Mouse (Mus musculus): ENCODE data around the gene Wdr74. TPM values are rescaled to one million over a fixed set of nuclear protein-coding genes. Genes with fewer than 3 reads are reported as not detected.
"Not testable (repeated sequence)": the region's sequence is repeated elsewhere in the genome, so short reads cannot be mapped to it uniquely, and the experiment has no call there.

Gene Wdr74
- polyA plus RNA-seq, 1 experiment from 2014 or later = 108 TPM

DNA sequence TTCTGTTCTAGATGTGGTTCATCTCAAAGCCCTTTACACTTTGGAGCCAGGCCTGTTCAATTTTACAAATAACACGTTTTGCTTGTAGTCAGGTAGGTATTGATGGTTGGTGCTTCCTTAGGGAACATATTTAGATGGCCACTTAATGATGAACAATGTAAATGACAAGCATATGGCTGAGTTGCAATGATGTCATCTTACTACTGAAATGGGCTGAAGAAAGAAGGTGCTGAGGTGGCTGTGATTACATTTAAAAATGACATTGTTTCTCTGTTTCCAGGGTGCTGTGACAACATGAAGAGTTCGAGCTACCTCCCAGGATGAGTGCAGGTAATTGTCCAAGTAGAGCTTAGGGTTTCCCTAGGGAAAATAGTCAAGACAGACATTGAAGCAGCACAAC lies 11.2 kb upstream of the Wdr74 start:
- Histone ChIP-seq H3K9me3 (ENCODE audit: low read length) (no peaks in the 10 kb centered on the region), H3K4me3 (ENCODE audit: low read length) (peak overlapping the region; percentile 97), H3K4me1 (ENCODE audit: insufficient read depth, low read length) (peaks cover 28% of the 10 kb centered on the region), H3K27ac (ENCODE audit: low read length) (peak overlapping the region; percentile 93), H3K27me3 (ENCODE audit: insufficient read depth, low read length) (no peaks in the 10 kb centered on the region), H3K4me2 (replicated peaks; ENCODE audit: low read depth, low read length) (peak overlapping the region; percentile 89), H3K9ac (replicated peaks; ENCODE audit: low read length) (peak overlapping the region; percentile 98), H3K36me3 (ENCODE audit: insufficient read depth, low read length) (peaks cover 28% of the 10 kb centered on the region)
- WGBS = 0% methylated on average over 2 of the region's 2 CpGs
- no peak for ATAC-seq (ENCODE audit: low FRiP score, low TSS enrichment)

DNA sequence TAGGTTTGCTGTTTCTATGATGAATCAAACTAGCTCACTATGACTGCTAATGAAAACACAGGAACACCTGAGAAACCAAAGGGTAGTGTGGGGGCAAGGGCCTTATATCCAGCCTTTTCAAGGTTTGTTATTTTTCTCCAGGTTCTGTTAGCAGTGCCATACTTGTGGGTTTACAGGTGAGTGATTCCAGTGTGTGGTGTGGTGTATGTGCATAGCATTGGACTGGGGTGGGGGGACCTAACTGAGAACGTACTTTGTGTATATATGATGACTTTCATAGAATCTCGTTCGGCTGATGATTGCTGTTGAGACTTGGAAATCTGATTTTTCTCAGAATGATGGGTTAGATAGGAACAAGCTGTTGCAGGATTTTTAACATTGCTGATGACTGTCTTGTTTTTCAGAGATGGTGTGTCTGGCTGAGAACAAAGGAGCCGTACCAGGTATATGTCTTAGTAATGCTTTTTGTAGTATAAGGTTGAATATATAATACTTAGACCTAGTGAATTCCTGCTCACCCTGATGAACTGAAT lies 10.5 kb upstream of the Wdr74 start:
- Histone ChIP-seq H3K27me3 (ENCODE audit: insufficient read depth, low read length) (no peaks in the 10 kb centered on the region), H3K4me3 (ENCODE audit: low read length) (peak overlapping the region; percentile 97), H3K36me3 (ENCODE audit: insufficient read depth, low read length) (peaks cover 28% of the 10 kb centered on the region), H3K9ac (replicated peaks; ENCODE audit: low read length) (peak overlapping the region; percentile 98), H3K4me2 (replicated peaks; ENCODE audit: low read depth, low read length) (peak overlapping the region; percentile 89), H3K4me1 (ENCODE audit: insufficient read depth, low read length) (peaks cover 28% of the 10 kb centered on the region), H3K9me3 (ENCODE audit: low read length) (no peaks in the 10 kb centered on the region), H3K27ac (ENCODE audit: low read length) (peak overlapping the region; percentile 93; the same call in 1 of the 2 replicates)
- no peak for ATAC-seq (ENCODE audit: low FRiP score, low TSS enrichment)
- 40% methylated on average over 4 of the region's 4 CpGs for WGBS

DNA sequence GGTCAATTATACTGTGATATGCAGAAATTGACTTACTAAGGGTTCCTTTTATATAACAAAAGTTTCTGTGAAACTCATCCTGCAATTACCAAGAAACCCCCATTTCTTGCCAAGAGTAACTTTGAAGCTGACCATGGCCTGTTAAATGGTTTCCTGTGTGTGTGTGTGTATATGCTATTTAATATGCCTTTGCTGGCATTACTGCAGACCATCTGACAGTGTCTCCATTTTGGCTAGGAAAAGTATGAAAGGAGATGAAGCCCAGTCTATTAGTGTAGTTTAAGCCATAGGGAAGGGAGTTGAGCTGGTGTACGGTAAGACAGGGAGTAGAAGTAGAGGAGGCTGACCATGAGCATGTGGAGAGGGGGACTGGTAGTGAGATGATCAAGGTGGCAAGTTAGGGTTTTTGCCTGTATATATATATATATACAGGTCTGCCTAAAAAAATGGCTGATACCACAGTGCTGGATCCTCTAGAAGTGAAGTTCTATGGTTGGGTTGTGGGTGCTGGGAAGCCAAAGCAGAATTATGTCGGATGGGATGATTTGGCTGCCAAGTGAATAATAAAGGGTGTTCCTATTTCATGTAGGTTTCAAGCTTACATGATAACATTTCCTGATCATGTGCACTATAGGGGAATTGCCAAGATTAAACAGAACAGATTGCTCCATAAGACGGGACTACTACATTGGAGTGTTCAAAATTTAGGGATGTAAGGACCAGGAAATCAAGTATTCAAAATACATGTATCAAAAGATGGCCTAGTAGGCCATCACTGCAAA lies 8.8 kb upstream of the Wdr74 start:
- H3K4me2 ChIP-seq (replicated peaks; ENCODE audit: low read depth, low read length) = no peak overlapping the region
- WGBS = 19% methylated on average over 3 of the region's 3 CpGs
- peaks cover 24% of the 10 kb centered on the region for H3K4me1 ChIP-seq (ENCODE audit: insufficient read depth, low read length)

DNA sequence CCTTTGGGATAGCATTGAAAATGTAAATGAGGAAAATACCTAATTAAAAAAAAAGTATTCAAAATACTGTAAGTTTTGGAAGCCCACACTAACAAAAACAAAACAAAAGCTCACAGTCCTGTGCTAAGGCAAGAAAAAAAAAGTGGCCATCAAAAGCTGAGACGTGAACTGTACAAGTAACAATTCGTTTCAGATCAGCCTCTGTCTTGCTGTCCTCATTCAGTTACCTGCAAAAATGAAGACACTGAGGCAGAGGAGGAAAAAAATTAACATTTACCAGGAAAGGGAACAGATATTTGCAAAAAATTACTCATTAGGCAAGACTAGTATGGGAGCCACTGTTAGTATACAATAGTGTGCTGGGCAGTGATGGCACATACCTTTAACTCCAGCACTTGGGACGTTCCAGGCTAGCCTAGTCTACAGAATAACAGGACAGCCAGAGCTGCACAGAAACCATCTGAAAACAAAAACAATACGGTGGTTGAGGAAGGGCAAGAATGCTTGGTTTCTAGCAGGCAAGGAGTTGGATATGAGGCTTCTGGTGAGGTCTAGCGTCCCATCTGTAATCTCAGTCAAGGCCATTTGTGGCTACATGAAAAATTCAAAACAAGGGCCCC lies 8.0 kb upstream of the Wdr74 start:
- WGBS = 22% methylated on average over 5 of the region's 5 CpGs
- H3K9me3 ChIP-seq (ENCODE audit: low read length) = no peaks in the 10 kb centered on the region
- no peak for ATAC-seq (ENCODE audit: low FRiP score, low TSS enrichment)
- peaks cover 17% of the 10 kb centered on the region for H3K4me1 ChIP-seq (ENCODE audit: insufficient read depth, low read length)
- H3K27me3 ChIP-seq (ENCODE audit: insufficient read depth, low read length) = no peaks in the 10 kb centered on the region
- H3K36me3 ChIP-seq (ENCODE audit: insufficient read depth, low read length) = peaks cover 28% of the 10 kb centered on the region
- no peak overlapping the region for H3K4me2 ChIP-seq (replicated peaks; ENCODE audit: low read depth, low read length)
- no peak overlapping the region for H3K9ac ChIP-seq (replicated peaks; ENCODE audit: low read length)
- no peak overlapping the region for H3K4me3 ChIP-seq (ENCODE audit: low read length)
- no peak overlapping the region for H3K27ac ChIP-seq (ENCODE audit: low read length)

More for the DNA sequence above, 8.8 kb upstream of the Wdr74 start:
- Histone ChIP-seq H3K9ac (replicated peaks; ENCODE audit: low read length) (no peak overlapping the region), H3K9me3 (ENCODE audit: low read length) (no peaks in the 10 kb centered on the region), H3K27me3 (ENCODE audit: insufficient read depth, low read length) (no peaks in the 10 kb centered on the region), H3K27ac (ENCODE audit: low read length) (0 out of 2 replicates have a peak overlapping the region, but pooled peaks have one; percentile 7), H3K36me3 (ENCODE audit: insufficient read depth, low read length) (peaks cover 28% of the 10 kb centered on the region), H3K4me3 (ENCODE audit: low read length) (no peak overlapping the region)
- ATAC-seq (ENCODE audit: low FRiP score, low TSS enrichment) = no peak

DNA sequence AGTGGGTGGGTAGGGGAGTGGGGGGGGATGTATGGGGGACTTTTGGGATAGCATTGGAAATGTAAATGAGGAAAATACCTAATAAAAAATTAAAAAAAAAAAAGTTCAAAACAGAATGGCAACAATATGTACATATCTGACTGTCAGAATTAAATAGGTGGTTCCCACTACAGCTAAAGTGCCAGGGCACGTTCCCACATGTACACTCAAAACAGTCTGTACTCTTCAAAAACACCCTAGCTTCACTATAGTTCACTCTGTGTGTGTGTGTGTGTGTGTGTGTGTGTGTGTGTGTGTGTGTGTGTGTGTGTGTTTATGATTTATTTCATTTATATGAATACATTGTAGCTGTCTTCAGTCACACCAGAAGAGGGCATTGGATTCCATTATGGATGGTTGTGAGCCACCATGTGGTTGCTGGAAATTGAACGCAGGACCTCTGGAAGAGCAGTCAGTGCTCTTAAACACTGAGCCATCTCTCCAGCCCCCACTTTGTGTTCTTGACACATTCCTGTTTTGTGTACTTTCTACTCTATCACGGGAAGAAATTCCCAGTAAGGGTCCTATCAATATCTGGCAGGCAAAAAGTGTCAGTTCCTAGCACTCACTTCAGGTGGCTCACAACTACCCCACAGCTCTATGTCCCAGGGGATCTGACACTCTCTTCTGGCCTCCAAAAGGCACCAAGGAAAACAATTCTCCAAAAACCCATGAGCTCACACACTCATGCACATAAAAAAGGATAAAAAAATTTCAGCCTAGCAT lies 7.1 kb upstream of the Wdr74 start:
- H3K27me3 ChIP-seq (ENCODE audit: insufficient read depth, low read length); H3K4me2 ChIP-seq (replicated peaks; ENCODE audit: low read depth, low read length); H3K27ac ChIP-seq (ENCODE audit: low read length); H3K9me3 ChIP-seq (ENCODE audit: low read length); H3K4me3 ChIP-seq (ENCODE audit: low read length); H3K9ac ChIP-seq (replicated peaks; ENCODE audit: low read length); ATAC-seq (ENCODE audit: low FRiP score, low TSS enrichment): not testable (repeated sequence)
- Histone ChIP-seq H3K4me1 (ENCODE audit: insufficient read depth, low read length) (peaks cover 17% of the 10 kb centered on the region), H3K36me3 (ENCODE audit: insufficient read depth, low read length) (peaks cover 28% of the 10 kb centered on the region)
- 42% methylated on average over 3 of the region's 3 CpGs for WGBS

DNA sequence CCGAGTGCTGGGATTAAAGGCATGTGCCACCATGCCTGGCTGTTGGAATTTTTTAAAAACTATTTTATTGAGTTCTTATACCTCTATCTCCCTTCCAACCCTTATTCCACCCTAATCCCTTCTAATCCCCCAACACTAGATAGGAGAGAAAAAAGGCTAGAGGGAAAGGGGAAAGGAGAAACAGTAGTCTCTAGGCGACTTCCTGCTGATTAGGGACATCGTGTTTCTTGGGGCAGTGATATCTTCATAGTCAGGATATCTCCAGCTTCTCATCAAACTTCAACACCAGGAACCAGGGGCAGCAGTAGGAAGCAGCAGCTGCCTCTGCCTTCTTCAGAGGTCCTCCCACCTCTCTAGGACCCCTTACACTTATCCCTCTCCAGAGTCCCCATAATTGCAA lies 1.3 kb upstream of the Wdr74 start:
- 70% methylated on average over 3 of the region's 3 CpGs for WGBS
- Histone ChIP-seq H3K27ac (ENCODE audit: low read length) (no peak overlapping the region), H3K27me3 (ENCODE audit: insufficient read depth, low read length) (no peaks in the 10 kb centered on the region), H3K9me3 (ENCODE audit: low read length) (no peaks in the 10 kb centered on the region), H3K36me3 (ENCODE audit: insufficient read depth, low read length) (peaks cover 15% of the 10 kb centered on the region), H3K9ac (replicated peaks; ENCODE audit: low read length) (no peak overlapping the region), H3K4me1 (ENCODE audit: insufficient read depth, low read length) (peaks cover 13% of the 10 kb centered on the region), H3K4me2 (replicated peaks; ENCODE audit: low read depth, low read length) (no peak overlapping the region), H3K4me3 (ENCODE audit: low read length) (no peak overlapping the region)
- ATAC-seq (ENCODE audit: low FRiP score, low TSS enrichment) = no peak

DNA sequence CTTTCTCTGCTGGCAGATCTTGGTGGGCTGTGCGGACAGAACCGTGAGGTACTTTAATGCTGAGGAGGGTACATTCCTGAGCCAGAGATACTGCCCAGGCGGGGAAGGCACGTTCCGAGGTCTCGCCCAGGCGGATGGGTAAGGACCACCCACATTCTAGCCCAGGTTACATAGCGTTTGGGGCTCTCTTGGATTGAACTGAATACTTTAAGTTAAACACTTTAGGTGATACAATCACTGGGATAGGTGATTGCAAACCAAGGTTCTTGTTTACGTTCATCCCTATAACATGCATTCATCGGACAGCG lies 487 bp downstream of the Wdr74 start:
- WGBS = 3% methylated on average over 11 of the region's 11 CpGs
- Histone ChIP-seq H3K27me3 (ENCODE audit: insufficient read depth, low read length) (no peaks in the 10 kb centered on the region), H3K36me3 (ENCODE audit: insufficient read depth, low read length) (peaks cover 16% of the 10 kb centered on the region), H3K4me3 (ENCODE audit: low read length) (peak overlapping the region; percentile 97), H3K9ac (replicated peaks; ENCODE audit: low read length) (peak overlapping the region; percentile 86), H3K27ac (ENCODE audit: low read length) (peak overlapping the region; percentile 61), H3K4me2 (replicated peaks; ENCODE audit: low read depth, low read length) (peak overlapping the region; percentile 92), H3K4me1 (ENCODE audit: insufficient read depth, low read length) (peaks cover 20% of the 10 kb centered on the region), H3K9me3 (ENCODE audit: low read length) (no peaks in the 10 kb centered on the region)
- no peak for ATAC-seq (ENCODE audit: low FRiP score, low TSS enrichment)

DNA sequence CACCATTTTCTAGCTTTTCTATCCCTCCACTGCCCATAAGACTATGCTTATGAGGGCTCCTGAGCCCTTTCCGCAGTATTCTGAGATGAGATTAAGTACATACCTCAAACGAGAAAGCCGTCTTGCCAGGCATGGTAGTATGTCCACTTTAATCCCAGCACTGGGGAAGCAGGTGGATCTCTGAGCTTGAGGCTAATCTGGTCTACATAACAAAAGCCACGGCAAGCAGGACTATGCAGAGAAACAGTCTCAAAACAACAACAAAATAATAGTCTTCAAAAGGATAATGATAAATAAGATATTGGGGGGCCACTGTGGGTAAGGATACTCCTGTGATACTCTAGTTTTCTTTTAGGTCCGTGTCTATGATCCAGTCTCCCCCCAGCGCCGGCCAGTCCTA lies 3.3 kb downstream of the Wdr74 start:
- H3K4me1 ChIP-seq (ENCODE audit: insufficient read depth, low read length) = peaks cover 33% of the 10 kb centered on the region
- H3K27me3 ChIP-seq (ENCODE audit: insufficient read depth, low read length) = no peaks in the 10 kb centered on the region
- no peak overlapping the region for H3K4me2 ChIP-seq (replicated peaks; ENCODE audit: low read depth, low read length)
- WGBS = 88% methylated on average over 7 of the region's 7 CpGs
- H3K27ac ChIP-seq (ENCODE audit: low read length) = no peak overlapping the region
- no peak for ATAC-seq (ENCODE audit: low FRiP score, low TSS enrichment)
- peaks cover 30% of the 10 kb centered on the region for H3K36me3 ChIP-seq (ENCODE audit: insufficient read depth, low read length)
- no peak overlapping the region for H3K4me3 ChIP-seq (ENCODE audit: low read length)
- H3K9me3 ChIP-seq (ENCODE audit: low read length) = no peaks in the 10 kb centered on the region
- no peak overlapping the region for H3K9ac ChIP-seq (replicated peaks; ENCODE audit: low read length)

DNA sequence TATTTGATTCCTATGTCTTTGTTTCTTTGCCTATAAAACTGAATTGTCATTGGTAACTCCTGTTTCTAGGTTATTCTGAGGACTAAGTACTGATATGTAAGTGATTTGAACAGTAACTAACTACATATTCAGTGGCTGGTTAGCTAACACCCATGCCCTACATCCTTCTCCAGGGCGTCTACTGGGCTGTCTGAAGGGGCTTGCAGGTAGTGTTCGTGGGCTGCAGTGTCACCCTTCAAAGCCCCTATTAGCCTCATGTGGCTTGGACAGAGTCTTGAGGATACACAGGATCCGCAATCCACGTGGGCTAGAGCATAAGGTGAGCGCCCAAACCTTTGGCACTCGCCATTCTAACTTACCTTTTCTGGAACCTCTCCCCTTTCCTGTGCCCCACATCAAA lies 4.0 kb downstream of the Wdr74 start:
- 92% methylated on average over 6 of the region's 6 CpGs for WGBS
- Histone ChIP-seq H3K36me3 (ENCODE audit: insufficient read depth, low read length) (peaks cover 33% of the 10 kb centered on the region), H3K4me2 (replicated peaks; ENCODE audit: low read depth, low read length) (no peak overlapping the region), H3K9ac (replicated peaks; ENCODE audit: low read length) (no peak overlapping the region), H3K27ac (ENCODE audit: low read length) (no peak overlapping the region), H3K4me1 (ENCODE audit: insufficient read depth, low read length) (peaks cover 33% of the 10 kb centered on the region), H3K27me3 (ENCODE audit: insufficient read depth, low read length) (no peaks in the 10 kb centered on the region), H3K9me3 (ENCODE audit: low read length) (no peaks in the 10 kb centered on the region), H3K4me3 (ENCODE audit: low read length) (no peak overlapping the region)
- no peak for ATAC-seq (ENCODE audit: low FRiP score, low TSS enrichment)
